Mouse (Mus musculus) retina, postnatal 7 days (tissue): Measurements from ENCODE around the gene Mgll.

Experiments used
- DNase-seq: peaks from one replicate; pipeline ENCODE4 v3.0.0-alpha.2; 2012; ENCODE audit warnings: low read depth, low spot score

Mgll gene

DNA sequence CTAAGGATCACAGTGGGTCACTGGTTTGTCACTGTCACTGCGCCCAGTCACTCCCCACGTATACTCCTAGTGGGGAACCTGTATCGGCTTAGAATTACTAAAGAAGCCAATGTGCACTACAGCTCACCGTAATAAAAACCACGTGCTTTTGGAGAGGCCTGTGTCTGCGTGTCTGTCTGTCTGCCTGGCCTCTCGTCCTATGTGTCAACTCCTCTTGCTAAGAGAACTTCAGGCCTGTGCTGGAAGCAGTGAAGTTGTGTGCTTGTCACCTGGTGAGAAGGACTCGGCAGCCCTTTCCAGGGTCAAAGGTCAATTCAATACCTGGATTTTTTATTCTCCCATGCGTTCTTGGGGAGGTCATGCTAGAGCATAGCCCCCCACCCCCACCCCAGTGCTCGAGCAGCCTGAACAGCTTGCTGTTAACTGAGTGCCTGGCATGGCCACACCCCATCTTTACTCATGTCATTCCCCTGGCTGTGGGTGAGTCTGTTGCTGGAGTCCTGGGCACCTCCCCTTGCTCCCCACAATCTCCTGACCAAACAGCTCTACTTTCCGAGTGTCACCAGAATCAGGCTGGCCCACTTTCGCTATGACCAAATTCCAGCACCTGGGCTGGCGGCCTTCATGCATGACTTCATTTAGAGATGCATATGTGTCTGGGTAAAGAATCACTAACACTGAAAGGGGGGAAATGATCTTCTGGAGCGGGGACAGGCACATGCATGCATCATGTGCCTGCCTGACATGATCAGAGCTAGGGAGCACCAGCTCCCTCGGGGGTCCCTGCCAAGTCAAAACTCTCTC lies 104.2 kb downstream of the Mgll start:
- no peak for DNase-seq

DNA sequence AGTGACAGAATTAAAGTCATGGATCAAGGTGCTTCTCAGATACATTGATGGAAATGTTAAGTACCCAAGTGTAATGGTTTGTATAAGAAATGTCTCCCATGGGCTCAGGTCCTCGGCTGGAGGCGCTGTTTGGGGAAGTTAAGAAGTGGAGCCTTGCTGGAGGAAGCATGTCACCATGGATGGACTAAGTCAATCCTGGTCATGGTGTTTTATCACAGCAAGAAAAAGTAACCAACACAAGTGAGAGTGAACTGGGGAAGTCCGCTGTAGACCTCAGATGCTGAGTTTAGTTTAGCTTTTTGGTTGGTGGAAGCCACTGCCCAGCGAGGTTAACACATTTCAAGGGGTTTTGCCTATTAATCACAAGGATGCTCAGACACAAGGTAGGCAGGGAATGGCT lies 105.4 kb downstream of the Mgll start:
- DNase-seq, result no peak

DNA sequence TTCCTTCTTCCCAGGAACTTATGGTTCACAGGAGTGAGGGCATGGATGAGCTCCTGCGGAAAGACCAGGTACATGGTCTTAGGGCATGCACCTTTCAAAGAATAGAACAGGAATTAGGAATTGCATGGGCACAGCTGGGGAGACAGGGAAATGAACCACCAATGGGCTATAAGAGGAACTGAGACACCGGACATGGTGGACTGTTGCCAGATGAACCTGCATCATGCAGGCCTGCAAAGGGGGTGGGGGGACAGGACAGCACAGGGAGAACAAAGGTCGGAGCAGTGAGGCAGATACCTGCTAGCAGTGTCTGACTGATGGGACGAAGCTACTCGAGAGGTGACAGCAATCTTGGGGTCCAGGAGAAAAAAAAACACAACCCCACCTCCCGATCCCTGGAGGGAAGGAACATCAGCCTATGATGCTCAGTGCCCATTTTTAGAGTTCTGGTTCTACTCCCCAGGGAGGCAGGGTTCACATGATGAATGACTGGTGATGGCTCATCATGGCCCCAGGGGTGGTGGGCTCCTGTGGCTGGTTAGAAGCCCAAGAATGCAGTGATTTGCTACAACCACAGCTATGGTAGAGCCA lies 106.0 kb downstream of the Mgll start:
- DNase-seq, result no peak

DNA sequence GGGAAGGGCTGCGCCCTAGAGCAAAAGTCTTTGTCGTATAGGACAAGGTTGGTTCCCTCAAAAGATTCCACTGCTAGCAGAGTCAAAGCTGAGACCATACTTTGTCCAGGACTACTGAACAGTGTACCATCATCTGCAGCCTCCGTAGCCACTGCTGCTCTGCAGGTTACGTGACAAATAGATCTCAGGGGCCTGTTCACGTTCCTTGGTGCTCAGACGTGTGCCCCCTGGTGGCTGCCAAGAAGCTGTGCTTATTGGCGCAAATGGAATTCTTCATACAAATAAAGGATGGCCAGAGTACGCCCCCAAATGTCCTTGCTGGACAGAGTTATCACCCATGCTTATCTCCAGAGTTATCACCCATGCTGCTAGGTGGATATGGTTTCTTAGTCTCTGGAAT lies 107.2 kb downstream of the Mgll start:
- DNase-seq, result peak; percentile 73

DNA sequence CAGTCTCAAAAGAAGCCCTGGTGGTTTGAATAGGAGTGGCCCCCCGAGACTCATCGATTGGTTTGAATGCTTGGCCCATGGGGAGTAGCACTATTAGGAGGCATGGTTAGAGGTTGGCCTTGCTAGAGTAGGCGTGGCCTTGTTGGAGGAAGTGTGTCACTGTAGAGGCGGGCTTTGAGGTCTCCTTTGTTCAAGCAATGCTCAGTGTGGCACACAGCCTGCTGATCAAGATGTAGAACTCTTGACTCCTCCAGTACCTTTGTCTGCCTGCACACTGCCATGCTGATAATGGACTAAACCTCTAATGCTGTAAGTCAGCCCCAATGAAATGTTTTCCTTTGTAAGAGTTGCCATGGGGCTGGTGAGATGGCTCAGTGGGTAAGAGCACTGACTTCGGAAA lies 108.5 kb downstream of the Mgll start:
- DNase-seq, result no peak

DNA sequence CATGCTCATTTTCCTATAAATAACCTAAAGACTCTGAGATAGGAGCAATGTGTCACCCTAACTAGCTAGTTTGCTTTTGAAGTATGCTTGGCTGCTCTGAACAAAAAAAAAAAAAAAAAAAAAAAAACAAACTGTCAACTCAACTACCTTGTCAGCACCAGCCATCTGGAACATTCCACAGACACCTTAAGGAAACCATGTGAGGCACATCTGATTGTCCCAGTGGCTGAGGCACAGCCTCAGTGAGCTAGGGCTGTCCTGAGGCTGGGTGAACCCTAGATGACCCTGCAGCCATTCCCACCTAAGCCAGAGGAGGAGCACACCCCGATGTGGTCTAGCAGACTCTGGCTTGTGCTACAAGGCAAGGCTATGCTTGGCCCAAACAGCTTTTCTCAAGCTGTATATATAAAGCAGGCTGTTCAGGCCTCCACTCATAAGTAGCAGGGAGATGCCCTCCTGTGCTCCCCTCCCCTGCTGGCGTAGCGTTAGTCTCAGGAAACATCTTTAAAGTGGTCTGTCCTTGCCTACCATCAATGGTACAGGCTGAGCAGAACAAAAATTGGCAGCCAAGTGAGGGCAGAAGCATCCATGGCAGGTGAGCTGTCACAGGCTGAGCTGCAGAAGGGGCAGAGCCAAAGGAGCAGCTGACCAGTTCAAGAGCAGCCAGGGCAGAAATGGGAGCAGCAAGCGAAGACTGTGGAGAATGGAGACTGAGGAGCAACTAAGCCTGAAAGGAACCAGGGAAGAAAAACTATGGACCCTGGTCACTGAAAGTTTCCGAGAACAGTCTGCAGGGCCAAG lies 109.3 kb downstream of the Mgll start:
- no peak for DNase-seq

DNA sequence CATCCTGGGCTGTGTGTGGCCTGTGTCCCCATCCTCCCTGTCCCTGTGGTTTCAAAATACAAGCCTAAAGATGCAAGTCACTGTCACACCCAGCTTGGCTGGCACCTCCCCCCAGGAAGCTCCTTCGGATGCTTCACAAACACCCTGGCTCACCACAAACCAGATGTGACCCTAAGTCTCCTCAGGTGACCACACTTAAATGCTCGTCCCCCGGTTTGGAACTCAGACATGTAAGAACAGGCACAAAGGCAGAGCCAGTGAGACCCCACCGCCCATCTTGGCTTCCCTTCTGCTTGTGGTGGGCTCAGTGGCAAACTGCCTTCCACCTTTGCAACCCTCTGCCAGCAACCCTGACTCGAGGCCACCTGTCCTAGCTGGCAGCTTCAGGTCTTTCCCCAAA lies 110.8 kb downstream of the Mgll start:
- DNase-seq, result no peak

DNA sequence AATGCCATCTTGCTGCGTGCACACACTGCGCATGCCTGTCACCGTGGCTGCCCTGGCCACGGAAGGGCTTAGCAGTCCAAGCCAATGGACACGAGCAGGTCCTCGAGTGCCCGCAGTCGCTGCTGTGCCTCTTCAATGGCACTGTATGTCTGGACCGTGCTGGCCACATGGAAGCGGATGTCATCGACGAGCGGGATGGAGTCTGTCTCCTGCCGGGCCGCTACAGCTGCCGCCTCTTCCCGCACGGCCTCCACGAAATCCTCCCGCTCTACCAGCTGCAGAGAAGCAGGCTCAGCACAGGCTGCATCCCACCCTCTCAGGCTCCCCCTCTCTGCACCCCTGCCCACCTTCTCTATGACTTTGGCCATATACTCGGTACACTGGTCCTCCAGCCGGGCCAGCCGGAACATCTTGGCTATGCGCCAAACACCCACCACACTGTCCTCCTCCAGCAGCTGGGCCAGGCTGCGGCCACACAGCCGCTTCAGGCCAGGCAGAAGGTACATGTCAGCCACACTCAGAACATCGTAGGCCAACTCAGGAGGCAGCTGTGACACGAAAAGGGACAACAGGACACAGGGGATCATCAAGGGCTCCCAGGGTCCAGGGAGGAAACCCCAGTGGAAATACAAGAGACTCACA lies 112.1 kb downstream of the Mgll start:
- no peak for DNase-seq

DNA sequence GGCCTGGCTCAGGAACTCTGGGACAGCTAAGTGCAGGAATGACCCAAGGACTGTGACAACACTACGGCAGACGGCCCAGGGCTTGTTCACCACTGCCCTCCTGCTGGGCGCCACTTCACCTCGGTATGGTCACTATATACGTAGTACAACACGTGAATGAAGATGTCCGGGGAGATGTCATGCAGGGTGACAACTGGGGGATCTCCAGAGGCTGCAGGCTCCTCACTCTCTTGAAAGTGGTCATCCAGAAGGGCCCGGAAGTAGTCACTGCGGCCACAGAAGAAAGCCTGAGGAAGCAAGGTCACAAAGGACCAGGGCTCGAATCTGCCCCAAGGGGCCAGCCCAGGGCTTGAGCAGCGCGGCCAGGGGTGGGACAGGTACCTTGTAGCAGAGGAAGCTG lies 113.8 kb downstream of the Mgll start:
- DNase-seq, result no peak

DNA sequence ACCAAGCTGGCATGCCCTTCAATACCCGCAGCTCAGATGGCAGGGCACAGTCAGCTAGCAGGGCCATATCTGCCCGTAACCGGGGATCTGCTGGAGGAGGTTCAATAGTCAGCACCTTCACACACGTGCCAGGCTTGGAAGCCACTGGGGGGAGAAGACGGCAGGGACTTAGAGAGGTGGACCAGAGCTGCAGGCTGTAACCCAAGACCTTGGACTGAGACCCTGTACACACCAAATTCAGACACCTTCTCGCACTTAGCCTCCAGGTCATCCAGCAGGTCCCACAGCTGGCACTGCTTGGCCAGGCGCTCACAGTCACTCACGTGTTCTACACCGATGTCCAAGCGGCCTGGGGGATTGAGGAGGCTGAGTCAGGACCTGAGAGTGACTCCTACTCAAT lies 114.4 kb downstream of the Mgll start:
- no peak for DNase-seq

DNA sequence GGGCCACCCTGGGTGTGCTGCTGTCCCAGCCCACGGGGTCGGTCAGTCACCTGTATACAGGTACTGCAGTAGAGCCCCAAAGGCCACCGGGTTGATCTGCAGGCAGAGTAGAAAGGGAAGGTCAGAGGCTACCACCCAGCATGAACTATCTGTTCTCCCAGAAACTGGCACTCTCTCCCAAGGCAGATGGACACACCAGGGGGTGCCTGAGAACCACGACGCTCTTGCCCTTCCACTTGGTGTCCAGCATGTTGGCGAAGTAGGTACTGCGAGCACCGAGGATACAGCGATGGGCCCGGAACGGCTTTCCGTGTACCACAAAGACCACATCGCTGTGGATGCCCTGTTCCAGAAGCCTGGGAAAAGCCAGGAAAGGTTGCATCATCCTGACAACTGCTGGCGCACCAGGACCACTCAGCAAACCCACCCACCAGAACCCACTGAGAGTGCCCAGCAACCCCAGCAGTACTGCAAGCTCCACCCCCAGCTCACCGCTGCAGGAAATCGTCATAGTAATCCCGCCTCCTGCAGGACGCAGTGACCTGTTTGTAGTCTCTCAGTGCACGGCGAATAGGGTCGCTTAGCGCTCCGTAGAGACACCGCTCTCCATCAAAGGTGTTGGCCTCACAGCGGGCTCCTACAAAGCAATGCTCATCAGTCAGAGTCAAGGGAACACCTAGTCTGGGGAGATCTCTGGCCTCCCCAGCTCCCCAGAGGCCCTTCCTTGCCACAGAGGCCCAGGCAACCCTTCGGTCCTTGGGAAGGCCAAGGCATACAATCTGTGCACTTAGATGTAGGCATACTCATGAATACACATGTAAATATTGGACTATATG lies 115.1 kb downstream of the Mgll start:
- DNase-seq, result no peak

DNA sequence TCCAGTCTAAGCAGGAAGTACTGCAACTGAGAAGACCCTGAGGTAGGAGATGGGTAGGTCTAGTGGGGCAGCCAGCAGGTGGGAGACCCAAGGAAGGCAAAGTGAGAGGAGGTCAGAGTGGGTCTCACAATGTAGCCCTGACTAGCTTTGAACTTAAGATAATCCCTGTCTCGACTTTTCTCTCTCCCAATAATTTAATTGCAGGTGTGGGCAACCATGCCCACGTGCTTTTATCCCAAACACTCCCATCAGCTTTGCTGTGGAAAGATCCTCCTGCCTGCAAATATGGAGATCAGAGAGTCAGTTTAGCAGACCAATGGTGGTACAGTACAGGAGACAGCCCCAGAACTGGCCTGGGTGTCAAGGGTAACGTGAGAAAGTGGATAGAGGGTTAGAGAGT lies 116.0 kb downstream of the Mgll start:
- DNase-seq, result no peak

DNA sequence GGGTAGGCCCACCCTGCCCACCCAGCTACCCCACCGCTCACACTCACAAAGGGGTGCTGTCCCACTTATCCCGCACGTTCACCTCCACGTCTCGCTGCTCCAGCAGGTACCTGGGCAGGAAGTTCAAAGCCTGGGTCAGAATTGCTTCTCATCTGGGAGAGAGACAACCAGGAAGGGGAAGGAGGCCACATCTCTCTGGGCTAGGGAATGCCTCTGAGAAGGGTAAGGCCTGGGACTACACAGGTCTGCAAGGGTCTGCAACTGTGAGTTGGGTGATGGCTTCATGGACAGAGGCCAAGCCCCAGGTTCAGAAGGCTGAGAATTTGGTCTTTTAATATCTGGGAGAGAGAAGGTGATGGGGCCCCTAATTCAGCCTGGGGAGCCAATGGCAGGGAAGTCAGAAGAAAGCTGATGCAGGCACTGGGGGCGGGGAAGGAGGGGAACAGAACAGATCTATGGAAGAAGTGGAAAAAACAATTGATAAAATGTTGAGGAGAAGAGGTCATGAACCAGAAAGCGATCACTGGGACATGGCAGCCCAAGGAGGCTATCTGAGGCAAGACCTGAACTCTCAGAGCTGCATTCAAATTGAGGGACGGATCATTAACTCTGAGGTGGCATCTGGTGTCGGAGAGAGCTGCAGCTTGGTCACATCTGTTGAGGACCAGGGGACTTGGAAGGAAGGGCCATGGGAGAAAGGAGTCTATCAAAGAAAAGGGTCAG lies 116.7 kb downstream of the Mgll start:
- no peak for DNase-seq

DNA sequence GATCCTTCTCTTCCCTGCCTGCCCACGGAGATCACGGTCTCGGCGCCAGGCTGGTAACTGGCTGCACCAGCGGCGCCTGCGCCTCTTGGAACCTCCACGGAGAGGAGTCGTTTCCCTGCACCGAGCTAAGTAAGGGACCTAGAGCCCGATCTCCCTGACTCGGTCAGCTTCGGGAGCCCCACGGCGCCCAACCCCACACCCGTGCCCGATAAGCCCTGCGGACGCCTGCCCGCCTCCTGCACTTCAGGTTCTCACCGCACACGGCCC lies 117.2 kb downstream of the Mgll start:
- DNase-seq, result no peak

DNA sequence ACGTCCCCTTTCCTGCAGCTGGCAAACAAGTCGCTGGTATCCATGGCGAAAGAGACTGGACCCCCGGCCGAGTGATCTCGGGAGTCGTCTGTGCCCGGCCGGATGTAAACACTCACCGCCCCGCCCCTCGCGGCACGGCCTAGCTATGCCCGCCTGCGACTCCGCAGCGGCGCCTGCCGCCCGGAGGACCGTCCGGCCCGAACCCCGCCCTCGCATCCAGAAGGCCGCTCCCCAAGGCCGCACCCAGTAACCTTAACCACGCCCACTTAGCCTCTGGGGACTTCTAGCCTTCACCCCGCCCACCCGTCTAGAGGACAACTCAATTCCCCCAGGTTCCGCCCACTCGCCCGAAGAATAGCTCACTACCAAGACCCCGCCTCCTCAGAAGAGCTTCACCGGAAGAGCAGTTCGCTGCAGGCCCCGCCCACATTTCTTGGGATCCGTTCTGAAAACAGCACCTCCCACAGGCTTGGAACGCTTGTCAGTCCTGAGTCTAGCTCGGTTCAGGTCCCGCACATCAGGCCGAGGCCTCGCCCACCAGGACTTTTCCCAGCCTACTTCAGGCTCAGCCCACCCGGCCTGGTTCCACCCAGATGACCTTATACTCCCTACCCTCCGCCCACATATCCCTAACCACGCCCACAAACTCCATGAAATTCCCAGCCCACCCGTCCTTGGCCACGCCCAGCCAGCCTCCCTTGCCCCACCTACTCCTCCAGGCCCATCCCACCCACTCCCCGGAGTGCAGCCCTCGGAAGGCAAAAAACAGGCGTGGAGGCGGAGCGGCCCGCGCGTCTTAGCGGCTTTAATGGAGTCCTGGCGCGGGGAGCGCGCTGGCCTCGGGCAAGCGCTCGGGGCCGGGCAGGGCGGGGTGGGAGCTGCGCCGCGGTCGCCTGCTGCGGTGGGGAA lies 117.8 kb downstream of the Mgll start, which contains the start of gene Abtb1:
Gene Abtb1, minus strand, starts transcription at position 204 of the 909 bp plus-strand sequence.
- DNase-seq, result peak; percentile 100

DNA sequence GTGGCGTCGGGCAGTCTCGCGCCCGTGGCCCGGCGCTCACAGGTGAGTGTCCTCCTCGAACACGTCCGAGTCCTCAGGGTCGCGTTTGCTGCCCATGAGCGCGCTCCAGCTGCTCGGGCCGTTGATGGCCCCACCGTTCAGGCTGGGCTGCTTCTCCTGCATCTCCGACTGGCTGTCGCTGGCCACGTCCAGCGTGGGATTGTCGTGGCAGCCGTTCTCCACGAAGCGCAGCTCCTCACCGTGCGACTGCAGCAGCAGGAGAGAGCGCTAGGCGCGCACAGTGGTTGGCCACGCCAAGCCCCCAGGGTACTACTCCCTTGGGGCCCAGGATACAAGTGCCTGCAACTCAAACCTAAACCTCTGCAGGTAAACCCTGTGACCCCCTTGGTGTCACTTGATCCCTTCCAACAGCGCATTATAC lies 118.5 kb downstream of the Mgll start:
- DNase-seq, result no peak

DNA sequence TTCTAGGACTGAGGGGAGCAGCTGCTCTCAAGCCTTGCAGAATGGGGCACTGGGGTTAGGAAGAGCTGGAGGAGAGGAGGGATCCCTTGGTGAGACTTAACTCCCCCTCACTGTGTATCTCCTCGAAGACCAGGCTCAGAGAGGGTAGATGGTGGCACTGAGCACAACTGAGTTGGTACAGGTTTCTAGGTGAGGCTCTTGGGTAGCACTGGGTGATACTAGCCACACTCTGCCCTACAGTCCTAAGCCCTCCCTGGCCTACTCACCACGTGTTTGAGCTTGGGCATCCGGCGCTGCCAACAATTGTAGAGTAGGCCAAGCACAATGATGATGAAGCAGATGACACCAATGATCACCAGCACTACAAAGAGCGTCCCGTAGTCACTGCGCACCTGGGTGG lies 119.0 kb downstream of the Mgll start:
- no peak for DNase-seq

DNA sequence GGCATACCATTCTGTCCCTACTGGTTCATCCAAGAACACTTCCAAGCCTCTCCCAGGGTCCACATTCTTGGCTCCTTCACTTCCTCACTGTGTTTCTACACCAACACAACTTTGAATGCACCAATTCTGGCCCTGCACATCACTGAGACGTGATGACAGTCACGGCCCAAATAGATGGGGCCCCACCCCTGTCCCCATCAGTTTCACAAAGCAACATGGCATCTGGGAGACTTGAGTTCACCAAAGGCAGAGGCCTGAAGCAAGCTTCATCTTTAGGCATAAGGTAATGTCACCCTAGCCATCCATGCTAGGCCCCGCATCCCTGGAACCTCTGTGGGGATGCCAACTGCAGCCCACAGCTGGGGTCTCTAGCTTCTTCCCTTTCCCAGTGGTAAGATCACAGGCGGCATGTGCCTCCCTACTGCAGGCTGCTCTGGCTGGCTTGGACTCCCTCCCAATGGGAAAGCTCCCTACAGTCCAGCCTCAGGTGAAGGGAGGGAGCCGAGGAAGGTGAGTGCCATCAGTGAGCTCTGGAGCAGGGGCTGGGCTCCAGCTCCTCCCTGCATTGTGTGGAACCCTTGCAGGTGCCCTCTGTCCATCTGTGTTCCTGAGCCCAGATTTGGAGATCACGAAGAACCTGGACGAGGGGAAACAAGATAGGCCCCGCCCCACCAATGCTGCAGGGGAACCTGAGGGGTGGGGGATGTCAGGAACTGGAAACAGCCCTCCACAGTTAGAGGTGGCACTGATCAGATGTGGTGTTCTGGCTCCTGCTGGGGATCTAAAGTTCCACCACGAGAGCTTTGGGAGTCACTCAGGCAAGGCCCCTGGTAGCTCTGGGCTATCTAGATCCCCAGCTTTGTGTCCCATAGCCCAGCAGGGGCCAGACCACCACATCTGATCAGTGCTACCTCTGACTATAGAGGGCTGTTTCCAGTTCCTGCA lies 119.8 kb downstream of the Mgll start:
- DNase-seq, result no peak
